Mouse (Mus musculus): ENCODE data around the gene Serhl. TPM values are rescaled to one million over a fixed set of nuclear protein-coding genes. Genes with fewer than 3 reads are reported as not detected.

Gene Serhl
- total RNA-seq (2023), result 14.0 TPM

DNA sequence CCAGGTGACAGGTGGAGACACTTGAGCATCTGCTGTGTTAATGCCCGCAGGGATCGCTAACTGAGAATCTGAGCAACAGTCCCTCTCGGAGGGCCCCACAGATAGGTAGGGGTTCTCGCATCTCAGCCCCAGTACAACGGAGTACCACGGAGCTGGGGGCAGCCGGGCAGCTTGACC, at the start of gene Serhl:
Serhl (plus strand) TSS at position 78 of the 177 bp plus-strand sequence.

DNA sequence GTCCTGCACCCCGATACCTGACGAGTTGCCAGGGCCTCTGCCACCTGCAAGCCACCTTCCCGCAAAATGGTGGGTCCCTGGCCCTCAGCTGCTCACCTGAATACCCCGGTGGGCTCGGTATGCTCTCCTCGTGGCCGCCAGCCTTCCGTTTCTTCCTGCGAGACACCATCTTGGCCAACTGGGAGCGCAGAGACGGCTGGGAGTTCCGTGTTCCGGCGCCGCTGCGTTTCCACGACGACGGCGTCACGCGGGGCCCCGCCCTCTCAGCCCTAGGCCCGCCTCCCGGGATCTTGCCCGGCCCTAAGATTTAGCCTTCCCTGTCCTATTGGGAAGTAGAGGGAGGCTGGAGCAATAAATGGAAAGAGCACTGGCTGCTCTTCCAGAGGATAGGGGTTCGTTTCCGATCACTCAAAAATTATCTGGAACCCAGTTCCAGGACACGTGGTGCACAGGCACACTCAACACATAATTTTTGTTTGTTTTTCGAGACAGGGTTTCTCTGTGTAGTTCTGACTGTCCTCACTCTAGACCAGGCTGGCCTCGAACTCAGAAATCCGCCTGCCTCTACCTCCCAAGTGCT, 33.4 kb downstream of the Serhl start, which contains the start of gene Rrp7a:
Rrp7a (minus strand) TSS at position 236 of the 580 bp plus-strand sequence.

DNA sequence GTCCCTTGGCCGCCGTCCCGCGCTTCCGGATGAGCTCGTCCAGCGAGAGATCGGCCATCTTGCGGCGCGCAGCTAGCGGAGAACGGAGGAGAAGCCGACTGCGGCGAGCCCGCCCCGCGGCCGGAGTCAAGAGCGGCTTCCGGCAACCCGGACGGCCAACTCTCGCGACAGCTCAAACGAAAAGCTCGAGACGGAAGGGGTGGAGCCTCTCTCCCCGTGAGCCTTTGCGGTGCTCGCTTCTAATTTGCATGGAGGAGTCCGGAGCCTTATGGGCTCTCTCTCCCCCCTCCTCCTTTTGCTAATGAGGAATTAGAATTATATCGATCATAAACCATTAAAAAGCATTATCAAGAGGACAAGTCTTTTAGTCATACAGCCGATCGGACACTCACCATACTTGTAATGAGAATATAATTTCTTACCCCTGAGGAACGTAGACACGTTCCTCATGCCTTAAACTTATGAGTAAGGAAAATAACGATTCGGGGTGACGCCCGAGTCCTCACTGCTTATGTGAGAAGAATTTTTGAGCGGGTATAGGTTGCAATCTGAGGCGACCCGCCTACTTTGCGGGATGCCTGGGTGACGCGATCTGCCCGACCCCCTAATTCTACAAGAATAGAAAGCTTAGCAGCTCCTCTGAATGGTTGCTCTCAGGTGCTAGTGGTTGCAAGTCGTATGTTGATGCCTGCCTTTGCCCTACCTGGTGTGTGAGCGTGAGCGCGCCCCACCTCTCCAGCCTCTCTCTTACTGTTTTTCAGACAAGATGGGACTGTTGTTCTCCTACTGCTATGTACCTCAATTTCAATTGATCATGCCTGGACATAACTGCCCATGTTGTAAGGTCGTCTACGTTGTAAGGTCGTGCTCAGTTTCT, 60.1 kb downstream of the Serhl start, which contains the start of gene Poldip3:
Poldip3 (minus strand) TSS at position 189 of the 877 bp plus-strand sequence.

Other genes starting within 250 kb of the Serhl start
- gene Tcf20, start 101.6 kb upstream of the Serhl start, total RNA-seq (2023), result 199 TPM
- gene Nfam1, start 56.2 kb upstream of the Serhl start, total RNA-seq (2023), result 13.9 TPM
- gene Rrp7a, start 33.3 kb downstream of the Serhl start, total RNA-seq (2023), result 119 TPM
- 167 TPM for gene Poldip3, start 59.9 kb downstream of the Serhl start, total RNA-seq (2023)
- gene Cyb5r3, start 83.1 kb downstream of the Serhl start, total RNA-seq (2023), result 42.0 TPM
- not detected for gene A4galt, start 162.3 kb downstream of the Serhl start, total RNA-seq (2023)